Mouse (Mus musculus): ENCODE measurements around the gene Crim1.

DNA sequence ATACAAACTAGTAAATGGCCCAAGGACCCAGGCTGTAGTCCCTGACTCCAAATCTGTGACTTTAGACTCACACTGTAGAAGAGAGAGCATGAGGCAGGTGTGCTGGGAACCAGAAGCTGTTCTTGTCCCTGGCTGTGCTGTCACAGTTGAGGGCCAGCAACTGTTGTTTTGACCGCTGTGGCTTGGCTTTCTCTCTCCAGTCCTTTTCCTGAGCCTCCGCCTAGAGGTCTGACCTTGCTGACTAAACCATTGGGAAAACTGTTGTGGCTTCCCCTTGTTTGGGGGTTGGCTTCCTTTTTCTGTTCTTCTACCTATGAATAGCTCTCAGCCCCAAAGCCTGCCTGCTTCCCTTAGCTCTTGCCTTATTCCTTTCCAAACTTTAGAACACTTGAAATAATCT lies 126.3 kb downstream of the Crim1 start:
- TF ChIP-seq CTCF (IDR thresholded peaks at IDR 0.05; ENCODE audit: low read depth, low read length) (no peak), EP300 (IDR thresholded peaks at IDR 0.05; ENCODE audit: insufficient read depth, low read depth, low read length) (no peak)
